Mouse (Mus musculus): ENCODE results near the gene Lrrc2.

GRCm38 (mm10) chr9:110950109-110950508, 1.2 kb upstream of the Lrrc2 start:
- peak; percentile 14 for TF ChIP-seq CTCF (IDR thresholded peaks at IDR 0.05; ENCODE audit: low read depth, low read length)
- no peak for TF ChIP-seq EP300 (IDR thresholded peaks at IDR 0.05; ENCODE audit: insufficient read depth, low read depth, low read length)
